Mouse (Mus musculus): Measurements from ENCODE around the gene Gm20388. TPM values are rescaled to one million over a fixed set of nuclear protein-coding genes. Genes with fewer than 3 reads are reported as not detected.
"Not testable (repeated sequence)": the region's sequence is repeated elsewhere in the genome, so short reads cannot be mapped to it uniquely, and the experiment has no call there.

Gene Gm20388
- total and polyA plus RNA-seq, 3 experiments: 0.02 to 0.05 TPM; not detected in 1

- Histone ChIP-seq H3K27me3 (ENCODE audit: insufficient read depth, low read length) (peaks cover 3% of the 10 kb centered on the region; the same call in 1 of the 2 replicates), H3K4me1 (ENCODE audit: insufficient read depth, low read depth, low read length) (peaks cover 22% of the 10 kb centered on the region), H3K9me3 (replicated peaks) (no peaks in the 10 kb centered on the region), H3K36me3 (replicated peaks) (peaks cover 30% of the 10 kb centered on the region), H3K4me3 (ENCODE audit: low read depth, low read length) (no peak overlapping the region)
- ATAC-seq (ENCODE audit: extremely low read depth, insufficient number of reproducible peaks, low FRiP score, poor library complexity, severe bottlenecking) (no peak), DNase-seq (ENCODE audit: low spot score) (peak; percentile 49)
- TF ChIP-seq CTCF (IDR thresholded peaks at IDR 0.05; ENCODE audit: low read depth, low read length) (peak; percentile 62), GATA1 (IDR thresholded peaks at IDR 0.05; ENCODE audit: borderline replicate concordance, low read length) (no peak), POLR2AphosphoS5 (IDR thresholded peaks at IDR 0.05; ENCODE audit: insufficient replicate concordance, low read depth, low read length) (no peak), GATA2 (IDR thresholded peaks at IDR 0.05; ENCODE audit: borderline replicate concordance, low read depth, low read length) (no peak)
These were observed 767.8 kb downstream of the Gm20388 start for GRCm38 (mm10) chr8:120678447-120678846.

- Histone ChIP-seq H3K4me1 (ENCODE audit: insufficient read depth, low read depth, low read length) (peaks cover 19% of the 10 kb centered on the region), H3K27me3 (ENCODE audit: insufficient read depth, low read length) (peaks cover 3% of the 10 kb centered on the region; the same call in 1 of the 2 replicates), H3K4me3 (ENCODE audit: low read depth, low read length) (no peak overlapping the region), H3K9me3 (replicated peaks) (no peaks in the 10 kb centered on the region), H3K36me3 (replicated peaks) (peaks cover 20% of the 10 kb centered on the region)
- no peak for DNase-seq (ENCODE audit: low spot score)
- no peak for ATAC-seq (ENCODE audit: extremely low read depth, insufficient number of reproducible peaks, low FRiP score, poor library complexity, severe bottlenecking)
- no peak for TF ChIP-seq CTCF (IDR thresholded peaks at IDR 0.05; ENCODE audit: low read depth, low read length)
- no peak for TF ChIP-seq GATA1 (IDR thresholded peaks at IDR 0.05; ENCODE audit: borderline replicate concordance, low read length)
- TF ChIP-seq TAL1 (conservative IDR thresholded peaks at IDR 0.05; ENCODE audit: low read depth, low read length): no peak
- no peak for TF ChIP-seq GATA2 (IDR thresholded peaks at IDR 0.05; ENCODE audit: borderline replicate concordance, low read depth, low read length)
- no peak for TF ChIP-seq POLR2AphosphoS5 (IDR thresholded peaks at IDR 0.05; ENCODE audit: insufficient replicate concordance, low read depth, low read length)
These were observed 769.2 kb downstream of the Gm20388 start for GRCm38 (mm10) chr8:120679629-120680387.

GRCm38 (mm10) chr8:120680405-120680804 lies 769.8 kb downstream of the Gm20388 start:
- not testable (repeated sequence) for H3K27me3 ChIP-seq (ENCODE audit: insufficient read depth, low read length); DNase-seq (ENCODE audit: low spot score); H3K9me3 ChIP-seq (replicated peaks); H3K4me3 ChIP-seq (ENCODE audit: low read depth, low read length); ATAC-seq (ENCODE audit: extremely low read depth, insufficient number of reproducible peaks, low FRiP score, poor library complexity, severe bottlenecking)
- H3K4me1 ChIP-seq (ENCODE audit: insufficient read depth, low read depth, low read length): peaks cover 19% of the 10 kb centered on the region
- H3K36me3 ChIP-seq (replicated peaks): peaks cover 17% of the 10 kb centered on the region

DNA sequence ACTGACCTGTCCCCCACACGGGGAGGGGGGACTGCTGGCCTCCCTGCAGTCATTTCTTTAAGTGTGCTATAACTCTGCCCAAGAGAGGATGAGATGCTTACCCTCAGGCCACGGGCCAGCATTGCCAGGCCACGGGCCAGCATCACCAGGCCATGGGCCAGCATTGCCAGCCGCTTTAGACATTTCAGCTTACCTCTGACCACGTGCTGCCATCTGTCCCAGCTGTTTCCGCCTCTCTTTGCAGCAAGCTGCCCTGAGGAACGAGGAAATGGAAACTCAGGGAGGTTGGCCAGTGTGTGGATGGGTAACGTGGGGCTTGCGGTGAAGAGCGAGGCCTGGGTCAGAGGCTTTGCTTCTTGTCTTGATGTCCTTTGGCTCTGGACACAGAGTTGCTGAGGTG lies 770.5 kb downstream of the Gm20388 start:
- ATAC-seq (ENCODE audit: extremely low read depth, insufficient number of reproducible peaks, low FRiP score, poor library complexity, severe bottlenecking) (no peak), DNase-seq (ENCODE audit: low spot score) (no peak)
- Histone ChIP-seq H3K4me3 (ENCODE audit: low read depth, low read length) (no peak overlapping the region), H3K9me3 (replicated peaks) (no peaks in the 10 kb centered on the region), H3K36me3 (replicated peaks) (peaks cover 11% of the 10 kb centered on the region), H3K27me3 (ENCODE audit: insufficient read depth, low read length) (peaks cover 3% of the 10 kb centered on the region; the same call in 1 of the 2 replicates), H3K4me1 (ENCODE audit: insufficient read depth, low read depth, low read length) (peaks cover 16% of the 10 kb centered on the region)
- TF ChIP-seq GATA2 (IDR thresholded peaks at IDR 0.05; ENCODE audit: borderline replicate concordance, low read depth, low read length) (no peak), CTCF (IDR thresholded peaks at IDR 0.05; ENCODE audit: low read depth, low read length) (no peak), GATA1 (IDR thresholded peaks at IDR 0.05; ENCODE audit: borderline replicate concordance, low read length) (no peak), TAL1 (conservative IDR thresholded peaks at IDR 0.05; ENCODE audit: low read depth, low read length) (no peak), POLR2AphosphoS5 (IDR thresholded peaks at IDR 0.05; ENCODE audit: insufficient replicate concordance, low read depth, low read length) (no peak)

GRCm38 (mm10) chr8:120683602-120684001 lies 773.0 kb downstream of the Gm20388 start:
- Histone ChIP-seq H3K36me3 (replicated peaks) (no peaks in the 10 kb centered on the region), H3K4me1 (ENCODE audit: insufficient read depth, low read depth, low read length) (peaks cover 14% of the 10 kb centered on the region), H3K9me3 (replicated peaks) (no peaks in the 10 kb centered on the region), H3K27me3 (ENCODE audit: insufficient read depth, low read length) (peaks cover 3% of the 10 kb centered on the region; the same call in 1 of the 2 replicates), H3K4me3 (ENCODE audit: low read depth, low read length) (no peak overlapping the region)
- ATAC-seq (ENCODE audit: extremely low read depth, insufficient number of reproducible peaks, low FRiP score, poor library complexity, severe bottlenecking): no peak
- no peak for DNase-seq (ENCODE audit: low spot score)
- TF ChIP-seq GATA2 (IDR thresholded peaks at IDR 0.05; ENCODE audit: borderline replicate concordance, low read depth, low read length): no peak

GRCm38 (mm10) chr8:120684082-120684481 lies 773.4 kb downstream of the Gm20388 start:
- Histone ChIP-seq H3K9me3 (replicated peaks) (no peaks in the 10 kb centered on the region), H3K4me1 (ENCODE audit: insufficient read depth, low read depth, low read length) (peaks cover 14% of the 10 kb centered on the region), H3K36me3 (replicated peaks) (no peaks in the 10 kb centered on the region), H3K4me3 (ENCODE audit: low read depth, low read length) (no peak overlapping the region), H3K27me3 (ENCODE audit: insufficient read depth, low read length) (peaks cover 3% of the 10 kb centered on the region; the same call in 1 of the 2 replicates)
- ATAC-seq (ENCODE audit: extremely low read depth, insufficient number of reproducible peaks, low FRiP score, poor library complexity, severe bottlenecking): no peak
- TF ChIP-seq POLR2AphosphoS5 (IDR thresholded peaks at IDR 0.05; ENCODE audit: insufficient replicate concordance, low read depth, low read length) (no peak), TAL1 (conservative IDR thresholded peaks at IDR 0.05; ENCODE audit: low read depth, low read length) (no peak), CTCF (IDR thresholded peaks at IDR 0.05; ENCODE audit: low read depth, low read length) (no peak), GATA1 (IDR thresholded peaks at IDR 0.05; ENCODE audit: borderline replicate concordance, low read length) (no peak), GATA2 (IDR thresholded peaks at IDR 0.05; ENCODE audit: borderline replicate concordance, low read depth, low read length) (no peak)
- no peak for DNase-seq (ENCODE audit: low spot score)

All from G1E (cell line).